26 mouse cellular contexts compared by ENCODE assay signal in the genomic region with DNA sequence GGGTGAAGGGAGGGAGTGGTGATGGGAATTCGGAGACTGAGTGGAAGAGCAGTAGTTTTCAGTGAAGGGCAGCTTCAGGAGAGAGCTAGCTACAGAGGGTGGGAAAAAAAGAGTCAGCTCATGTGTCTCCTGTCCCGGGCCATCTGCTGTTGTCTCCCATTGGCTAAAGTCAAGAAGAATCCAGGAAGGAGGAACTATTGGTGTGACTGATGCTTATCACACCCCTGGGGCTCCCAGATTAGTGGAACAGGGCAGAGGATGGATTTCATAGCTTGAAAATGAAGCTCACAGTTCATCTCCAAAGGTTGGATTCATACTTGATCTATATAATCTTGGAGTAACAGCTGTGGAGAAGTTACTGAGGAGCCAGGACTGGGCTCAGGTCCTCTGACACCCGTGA. TPM values are rescaled to one million over a fixed set of nuclear protein-coding genes. Genes with fewer than 3 reads are reported as not detected.
"Had no signal": no experiment of that assay in that cellular context is flagged by ENCODE, and none has a peak within 500 bp of the region (broad histone marks: within the 10 kb centered on the region; RNA-seq: fewer than 3 reads in every experiment).

No protein-coding gene starts in this region.

- H3K4me2 ChIP-seq: heart, embryonic 12.5 days; hindbrain, embryonic 12.5 days; hindbrain, embryonic 15.5 days; kidney, embryonic 15.5 days; limb, embryonic 13.5 days; limb, embryonic 15.5 days; liver, embryonic 12.5 days had no signal

- H3K27ac ChIP-seq: heart, embryonic 10.5 days; hindbrain, embryonic 15.5 days; hindbrain, postnatal 0 days; kidney, embryonic 15.5 days; kidney, postnatal 0 days; limb, embryonic 13.5 days; limb, embryonic 15.5 days; liver, embryonic 12.5 days; liver, embryonic 14.5 days had no signal

- H3K27me3 ChIP-seq: heart, embryonic 12.5 days; hindbrain, embryonic 12.5 days; hindbrain, embryonic 15.5 days; kidney, embryonic 15.5 days; limb, embryonic 15.5 days; liver, embryonic 12.5 days had no signal

- H3K4me1 ChIP-seq: heart, embryonic 12.5 days; kidney, embryonic 15.5 days; liver, embryonic 12.5 days had no signal

- H3K4me3 ChIP-seq: heart, embryonic 10.5 days; heart, embryonic 12.5 days; hindbrain, embryonic 12.5 days; hindbrain, embryonic 15.5 days; kidney, embryonic 15.5 days; limb, embryonic 13.5 days; limb, embryonic 15.5 days; liver, embryonic 12.5 days had no signal

- H3K9ac ChIP-seq: heart, embryonic 12.5 days; hindbrain, embryonic 12.5 days; hindbrain, embryonic 15.5 days; kidney, embryonic 15.5 days; limb, embryonic 13.5 days; limb, embryonic 15.5 days; liver, embryonic 12.5 days; liver, embryonic 14.5 days had no signal

- H3K9me3 ChIP-seq: heart, embryonic 10.5 days; heart, embryonic 12.5 days; hindbrain, embryonic 12.5 days; hindbrain, embryonic 15.5 days; kidney, embryonic 15.5 days; limb, embryonic 13.5 days; limb, embryonic 15.5 days; liver, embryonic 12.5 days had no signal

- ATAC-seq: intestine, embryonic 16.5 days; liver, embryonic 12.5 days had no signal

- H3K36me3 ChIP-seq: heart, embryonic 10.5 days; heart, embryonic 12.5 days; hindbrain, embryonic 12.5 days; hindbrain, embryonic 15.5 days; kidney, embryonic 15.5 days; limb, embryonic 13.5 days; limb, embryonic 15.5 days; liver, embryonic 12.5 days had no signal

- DNase-seq: gastrocnemius, postnatal 14 days; gastrocnemius, postnatal 36 days; heart, adult 18-20 months; heart, postnatal 10 days; kidney, adult 11 months; kidney, adult 2 months; kidney, adult 9 months; kidney, postnatal 14 days; kidney, postnatal 36 days; layer of hippocampus, adult 9-11 months; layer of hippocampus, postnatal 36 days had no signal

RNA-seq across cellular contexts. Expression of a gene that starts 13.6 kb away (rescaled TPM):
- polyA plus RNA-seq: gonadal fat pad, adult 2 months; heart, embryonic 10.5 days; heart, embryonic 12.5 days; heart, embryonic 14.5 days; hindbrain, postnatal 0 days; kidney, embryonic 15.5 days; kidney, postnatal 0 days; limb, embryonic 13.5 days; liver, adult 2 months; liver, embryonic 12.5 days had no signal
